Mouse (Mus musculus): ENCODE data around the gene 4933402N03Rik.

- no peak for TF ChIP-seq ZNF384 (IDR thresholded peaks at IDR 0.05; ENCODE audit: low read depth, low read length)
- no peak for TF ChIP-seq CHD2 (IDR thresholded peaks at IDR 0.05; ENCODE audit: low read depth, low read length)
- no peak for TF ChIP-seq MAFK (IDR thresholded peaks at IDR 0.05; ENCODE audit: insufficient read depth, low read depth, low read length)
- no peak for TF ChIP-seq HCFC1 (IDR thresholded peaks at IDR 0.05; ENCODE audit: borderline replicate concordance, insufficient read depth, low read length)
- no peak for TF ChIP-seq ZC3H11A (IDR thresholded peaks at IDR 0.05; ENCODE audit: borderline replicate concordance, low read depth, low read length)
Measured at GRCm38 (mm10) chr7:131174121-131174520, 28.0 kb upstream of the 4933402N03Rik start, which contains the start of gene 5430419D17Rik.
